Mouse (Mus musculus) thymus, adult 2 months (tissue): Measurements from ENCODE around the gene B2m.

Experiments
- CTCF ChIP-seq: fragments of 200-500 bp; IDR thresholded peaks from 2 replicates; pipeline ENCODE4 v1.5.1; 2012; ENCODE audit warnings: mild to moderate bottlenecking, control low read depth, low read length, moderate library complexity, borderline replicate concordance; ENCODE audit not compliant: control insufficient read depth, poor library complexity, insufficient read depth; ENCODE audit errors: extremely low read depth
- POLR2A ChIP-seq: fragments of 200-500 bp; IDR thresholded peaks from 2 replicates; pipeline ENCODE4 v1.6.1; 2012; ENCODE audit warnings: mild to moderate bottlenecking, low read length, control low read depth, moderate library complexity; ENCODE audit not compliant: control insufficient read depth, poor library complexity, insufficient read depth; ENCODE audit errors: extremely low read depth

GRCm38 (mm10) chr2:122151221-122151620, 3.7 kb downstream of the B2m start:
- TF ChIP-seq POLR2A (no peak), CTCF (no peak)
